Mouse (Mus musculus): Measurements from ENCODE around the gene Polr2j. TPM values are rescaled to one million over a fixed set of nuclear protein-coding genes. Genes with fewer than 3 reads are reported as not detected.

Gene Polr2j
- 49.1 TPM for total RNA-seq (2023)

DNA sequence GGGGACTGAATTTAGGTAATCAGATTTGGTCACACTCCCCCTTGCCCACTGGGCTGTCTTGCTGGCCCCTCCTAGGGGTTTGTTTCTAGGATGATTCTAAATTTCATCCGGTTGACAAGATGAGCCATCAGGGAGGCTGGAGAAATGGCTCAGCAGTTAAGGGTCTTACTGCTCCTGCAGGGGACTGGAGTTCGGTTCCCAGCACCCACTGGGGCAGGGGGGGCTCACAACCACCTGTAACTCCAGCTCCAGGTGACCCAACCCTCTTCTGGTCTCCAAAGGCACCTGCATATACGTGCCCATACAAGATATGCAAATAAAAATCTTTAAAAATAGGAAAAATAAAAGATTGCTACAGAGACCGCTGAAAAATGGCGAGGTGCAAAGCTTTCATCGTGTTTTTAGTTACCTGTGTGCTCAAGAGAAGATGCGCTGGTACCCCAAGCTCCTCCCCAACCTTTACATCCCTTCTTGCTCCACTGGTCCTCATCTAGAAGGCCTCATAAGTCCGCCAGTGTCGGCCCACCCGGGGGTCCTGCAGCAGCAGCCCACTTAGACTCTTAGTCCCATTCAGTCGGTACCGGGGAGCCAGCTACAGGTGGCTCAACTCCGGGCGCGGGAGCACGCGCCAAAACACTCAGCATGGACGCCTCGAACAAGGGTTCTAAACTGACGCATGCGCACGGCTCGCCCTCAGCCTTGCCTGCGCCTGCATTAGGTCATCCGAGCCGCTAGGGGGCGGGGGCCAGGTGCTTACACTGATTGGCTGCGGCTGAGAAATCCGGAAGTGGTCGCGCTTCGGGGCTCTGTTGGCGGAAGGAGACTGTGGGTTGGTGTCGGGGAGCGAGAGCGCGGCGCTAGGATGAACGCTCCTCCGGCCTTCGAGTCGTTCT is at the start of gene Polr2j:
Gene Polr2j, plus strand, starts transcription at position 741 of the 893 bp plus-strand sequence.

DNA sequence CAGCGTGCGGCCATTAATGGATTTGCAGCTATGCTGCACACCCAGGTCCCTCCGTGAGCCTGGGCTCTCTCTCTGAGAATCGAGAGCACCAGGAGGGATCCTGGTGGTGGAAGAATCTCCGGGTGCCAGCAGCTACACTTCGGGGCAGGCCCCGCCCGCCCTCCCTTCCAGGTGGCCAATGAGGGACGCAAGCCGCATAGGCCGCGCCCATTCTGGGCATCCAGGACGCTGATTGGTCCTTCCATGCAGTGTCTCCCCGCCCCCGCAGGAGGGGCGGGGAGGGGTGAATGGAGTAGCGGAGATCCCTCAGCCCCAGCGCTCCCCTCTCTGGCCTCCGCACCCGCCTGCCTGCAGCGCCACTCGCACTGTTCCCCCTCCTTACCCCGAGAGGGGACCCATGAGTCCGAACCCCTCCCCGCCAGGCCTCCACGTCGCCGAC is 32.7 kb upstream of the Polr2j start, which contains the start of gene Rasa4:
Gene Rasa4, plus strand, starts transcription at position 248 of the 439 bp plus-strand sequence.

DNA sequence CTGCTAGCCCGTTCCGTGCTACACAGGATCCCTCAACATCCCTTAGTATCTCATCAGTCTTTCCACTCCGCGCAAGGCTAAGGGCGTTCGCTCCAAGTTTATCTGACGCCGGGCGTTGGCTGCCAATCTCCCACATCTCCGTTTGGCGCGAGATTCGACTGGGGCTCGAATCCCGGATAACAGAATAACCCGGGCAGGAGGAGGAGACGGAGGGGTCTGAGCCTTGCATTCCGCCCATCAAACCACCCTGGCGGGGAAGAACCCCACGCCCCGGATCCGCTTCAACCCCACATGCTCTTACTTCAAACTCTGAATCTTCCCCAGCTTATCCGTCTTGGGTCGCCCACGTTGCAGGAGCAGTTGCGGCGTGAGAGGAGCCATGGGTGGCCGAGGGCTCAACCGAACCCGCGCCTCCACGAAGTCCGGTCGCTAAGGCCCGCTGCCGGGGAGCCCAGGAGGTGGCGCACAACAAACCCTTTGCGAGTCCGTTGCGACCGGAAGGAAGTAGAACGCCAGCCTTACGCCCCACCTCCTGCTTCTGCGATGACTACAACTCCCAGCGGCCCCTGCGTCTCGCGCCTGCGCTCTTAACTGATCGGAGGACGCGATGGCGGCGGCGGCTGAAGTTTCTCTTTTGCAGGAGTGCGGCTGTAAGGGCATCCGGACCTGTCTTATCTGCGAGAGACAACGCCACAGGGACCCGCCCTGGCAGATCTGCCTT is 19.3 kb downstream of the Polr2j start, which contains the start of the genes Lrwd1 and Alkbh4:
Gene Lrwd1, minus strand, starts transcription at position 504 of the 721 bp plus-strand sequence.
Gene Alkbh4, plus strand, starts transcription at position 576 of the 721 bp plus-strand sequence.

DNA sequence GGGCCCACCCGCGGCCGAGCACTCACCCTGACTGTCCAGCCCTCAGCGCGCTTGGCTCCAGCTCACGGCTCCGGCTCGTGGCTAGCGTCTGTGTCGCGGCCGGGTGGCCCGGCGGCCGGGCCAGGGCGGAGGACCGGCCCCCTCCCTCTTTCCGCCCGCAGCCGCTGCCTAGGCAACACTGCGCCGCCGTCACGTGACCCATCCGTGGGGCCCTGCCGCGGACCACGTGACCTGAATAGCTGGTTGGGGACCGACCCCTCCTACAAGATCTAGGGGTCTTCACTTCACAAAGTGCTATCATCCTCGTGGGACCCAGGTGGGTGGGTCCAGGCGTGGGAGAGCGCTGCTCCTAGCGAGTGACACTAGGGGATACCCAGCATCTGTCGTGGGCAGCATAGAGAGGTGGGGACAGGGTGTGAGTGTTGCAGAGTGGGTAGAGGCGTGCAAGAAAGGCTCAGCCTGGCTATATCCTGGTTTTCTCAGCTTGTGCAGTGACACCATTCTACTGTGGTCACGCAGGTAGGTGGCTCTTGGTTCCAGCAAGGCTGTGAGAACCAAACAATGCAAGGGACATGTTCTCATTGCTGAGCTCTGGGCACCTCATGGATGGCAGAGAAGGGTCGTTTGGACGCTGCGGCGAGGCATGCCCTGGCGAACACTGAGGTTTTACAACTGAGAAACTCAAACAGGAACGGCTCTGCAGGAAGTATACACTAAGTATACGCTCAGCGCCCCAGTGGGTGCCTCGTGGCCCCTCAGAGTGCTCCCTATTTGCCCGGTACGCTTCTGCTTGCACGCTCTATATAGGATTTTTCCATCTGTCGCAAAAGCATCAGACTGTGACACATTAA is 54.3 kb downstream of the Polr2j start, which contains the start of gene Orai2:
Gene Orai2, minus strand, starts transcription at position 202 of the 851 bp plus-strand sequence.

Other genes starting within 250 kb of the Polr2j start
- 0.61 TPM for gene Hspb1, start 228.7 kb upstream of the Polr2j start, total RNA-seq (2023)
- gene Ywhag, start 182.0 kb upstream of the Polr2j start, total RNA-seq (2023), result 52.8 TPM
- gene Ssc4d, start 142.1 kb upstream of the Polr2j start, total RNA-seq (2023), result not detected
- gene Zp3, start 136.5 kb upstream of the Polr2j start, total RNA-seq (2023), result not detected
- 30.0 TPM for gene Dtx2, start 121.8 kb upstream of the Polr2j start, total RNA-seq (2023)
- gene Upk3b, start 78.1 kb upstream of the Polr2j start, total RNA-seq (2023), result 0.43 TPM
- gene Upk3bl, start 62.1 kb upstream of the Polr2j start, total RNA-seq (2023), result not detected
- gene Rasa4, start 32.7 kb upstream of the Polr2j start, total RNA-seq (2023), result 5.4 TPM
- gene Lrwd1, start 19.4 kb downstream of the Polr2j start, total RNA-seq (2023), result 43.4 TPM
- 24.6 TPM for gene Alkbh4, start 19.5 kb downstream of the Polr2j start, total RNA-seq (2023)
- 238 TPM for gene Orai2, start 54.1 kb downstream of the Polr2j start, total RNA-seq (2023)
- gene Prkrip1, start 82.3 kb downstream of the Polr2j start, total RNA-seq (2023), result 29.5 TPM
- 1.0 TPM for gene Sh2b2, start 129.9 kb downstream of the Polr2j start, total RNA-seq (2023)

Measured in CD8-positive naive resting alpha-beta T cell, adult 57 days (primary cell).